Mouse (Mus musculus) thymus, adult 2 months (tissue): ENCODE results near the gene Igsf3. TPM values are rescaled to one million over a fixed set of nuclear protein-coding genes. Genes with fewer than 3 reads are reported as not detected.

Source experiments
- DNase-seq: peaks from one replicate; pipeline ENCODE4 v3.0.0; 2021
- H3K27ac ChIP-seq: fragments of 200-500 bp; 2 replicates; pipeline ENCODE4 v1.5.1; 2012; ENCODE audit warnings: low read length, control low read depth; ENCODE audit not compliant: control insufficient read depth, insufficient read depth
- H3K27me3 ChIP-seq: fragments of 200-500 bp; 2 replicates; pipeline ENCODE4 v1.6.1; 2012; ENCODE audit warnings: mild to moderate bottlenecking, low read length, moderate library complexity, mixed read lengths; ENCODE audit not compliant: control insufficient read depth, insufficient read depth
- H3K36me3 ChIP-seq: fragments of 200-500 bp; 2 replicates; pipeline ENCODE4 v1.6.1; 2012; ENCODE audit warnings: mild to moderate bottlenecking, low read length, moderate library complexity; ENCODE audit not compliant: control insufficient read depth, insufficient read depth
- H3K4me1 ChIP-seq: fragments of 200-500 bp; replicated peaks from 2 replicates; pipeline ENCODE4 v1.6.1; 2012; ENCODE audit warnings: low read length; ENCODE audit not compliant: control insufficient read depth, insufficient read depth
- H3K4me3 ChIP-seq: fragments of 200-500 bp; 2 replicates; pipeline ENCODE4 v1.5.1; 2012; ENCODE audit warnings: mild to moderate bottlenecking, low read length, control low read depth, moderate library complexity; ENCODE audit not compliant: control insufficient read depth, insufficient read depth
- CTCF ChIP-seq: fragments of 200-500 bp; IDR thresholded peaks from 2 replicates; pipeline ENCODE4 v1.5.1; 2012; ENCODE audit warnings: mild to moderate bottlenecking, control low read depth, low read length, moderate library complexity, borderline replicate concordance; ENCODE audit not compliant: control insufficient read depth, poor library complexity, insufficient read depth; ENCODE audit errors: extremely low read depth
- POLR2A ChIP-seq: fragments of 200-500 bp; IDR thresholded peaks from 2 replicates; pipeline ENCODE4 v1.6.1; 2012; ENCODE audit warnings: mild to moderate bottlenecking, low read length, control low read depth, moderate library complexity; ENCODE audit not compliant: control insufficient read depth, poor library complexity, insufficient read depth; ENCODE audit errors: extremely low read depth
- WGBS: fragments of 180-500 bp; shearing (Covaris S2); methylation state at CpG from one replicate; pipeline ENCODE4 v1.1.7; 2018; 5-methylcytosine and 5-hydroxymethylcytosine counted together
- polyA plus RNA-seq: library from polyadenylated mRNA; depleted of rRNA; stranded (reverse); fragments of >200 nt; gene quantifications from 2 replicates; pipeline ENCODE4 v1.2.3, GENCODE M21; 2012

Gene Igsf3
- polyA plus RNA-seq, 1 experiment, result 8.6 TPM

DNA sequence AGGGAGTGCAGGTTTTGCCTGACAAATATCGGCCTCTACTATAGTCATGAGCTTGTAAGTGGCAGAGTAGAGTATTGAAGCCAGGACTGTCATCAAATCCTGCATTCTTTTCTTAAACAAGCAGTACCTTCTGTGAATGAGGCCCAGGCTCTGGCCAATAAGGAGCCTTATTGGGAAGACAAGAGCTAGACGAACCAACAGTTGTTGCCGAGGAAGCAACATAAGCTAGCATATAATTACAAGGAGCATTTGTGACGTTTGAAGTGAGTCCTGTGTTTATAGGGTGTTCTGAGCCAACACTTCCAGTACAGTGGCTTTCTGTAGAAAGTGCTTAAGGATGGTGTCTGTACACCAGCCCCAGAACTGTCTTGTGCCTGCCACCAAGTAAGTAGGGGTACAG lies 5.9 kb downstream of the Igsf3 start:
- no peak overlapping the region for H3K27ac ChIP-seq
- no peak for DNase-seq
- no peaks in the 10 kb centered on the region for H3K27me3 ChIP-seq
- 95% methylated on average over 4 of the region's 4 CpGs for WGBS
- no peak overlapping the region for H3K4me3 ChIP-seq
- TF ChIP-seq POLR2A, result no peak
- peaks cover 11% of the 10 kb centered on the region for H3K4me1 ChIP-seq
- H3K36me3 ChIP-seq, result no peaks in the 10 kb centered on the region

- WGBS, result 87% methylated on average over 8 of the region's 8 CpGs
- H3K4me1 ChIP-seq, result peaks cover 3% of the 10 kb centered on the region
- H3K4me3 ChIP-seq, result no peak overlapping the region
- DNase-seq, result no peak
- H3K27me3 ChIP-seq, result no peaks in the 10 kb centered on the region
- no peak for TF ChIP-seq CTCF
- TF ChIP-seq POLR2A, result no peak
- no peaks in the 10 kb centered on the region for H3K36me3 ChIP-seq
- no peak overlapping the region for H3K27ac ChIP-seq
Measured at GRCm38 (mm10) chr3:101386430-101387016, 9.6 kb downstream of the Igsf3 start.

GRCm38 (mm10) chr3:101387849-101388248 lies 11.0 kb downstream of the Igsf3 start:
- H3K4me3 ChIP-seq, result no peak overlapping the region
- WGBS, result 43% methylated on average over 10 of the region's 10 CpGs
- H3K27ac ChIP-seq, result no peak overlapping the region
- TF ChIP-seq CTCF (no peak), POLR2A (no peak)
- H3K27me3 ChIP-seq, result no peaks in the 10 kb centered on the region
- no peak for DNase-seq
- peaks cover 3% of the 10 kb centered on the region for H3K4me1 ChIP-seq
- H3K36me3 ChIP-seq, result no peaks in the 10 kb centered on the region

GRCm38 (mm10) chr3:101389566-101389965 lies 12.7 kb downstream of the Igsf3 start:
- Histone ChIP-seq H3K27me3 (no peaks in the 10 kb centered on the region), H3K36me3 (no peaks in the 10 kb centered on the region), H3K4me1 (peaks cover 3% of the 10 kb centered on the region), H3K27ac (no peak overlapping the region), H3K4me3 (no peak overlapping the region)
- WGBS, result 97% methylated on average over 3 of the region's 3 CpGs
- DNase-seq, result no peak
- TF ChIP-seq POLR2A (no peak), CTCF (no peak)

DNA sequence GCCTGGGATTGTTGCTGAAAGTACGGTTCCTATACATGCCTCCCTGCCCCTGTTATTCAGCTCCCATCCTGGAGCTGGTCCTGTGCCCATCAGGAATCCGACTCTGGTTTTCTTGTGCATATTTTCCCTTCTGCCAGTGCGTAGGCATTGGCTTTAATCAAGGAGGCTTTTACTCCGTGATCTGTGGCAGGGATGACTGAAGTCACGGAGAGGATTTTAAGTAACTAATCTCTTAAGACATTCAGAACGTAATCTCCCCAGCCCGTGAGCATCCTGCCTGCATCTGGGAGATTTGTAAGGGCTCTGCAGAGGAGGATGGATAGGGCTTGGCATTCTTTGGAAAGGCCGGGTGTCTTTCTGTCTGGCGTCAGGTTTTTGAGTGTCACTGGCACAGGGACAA lies 13.6 kb downstream of the Igsf3 start:
- no peaks in the 10 kb centered on the region for H3K36me3 ChIP-seq
- H3K27ac ChIP-seq, result no peak overlapping the region
- TF ChIP-seq CTCF, result no peak
- TF ChIP-seq POLR2A, result no peak
- peaks cover 3% of the 10 kb centered on the region for H3K4me1 ChIP-seq
- H3K4me3 ChIP-seq, result no peak overlapping the region
- 94% methylated on average over 9 of the region's 9 CpGs for WGBS
- no peak for DNase-seq
- no peaks in the 10 kb centered on the region for H3K27me3 ChIP-seq

GRCm38 (mm10) chr3:101391991-101392390 lies 15.1 kb downstream of the Igsf3 start:
- H3K27me3 ChIP-seq, result no peaks in the 10 kb centered on the region
- TF ChIP-seq CTCF (no peak), POLR2A (no peak)
- no peaks in the 10 kb centered on the region; the same call in 1 of the 2 replicates for H3K4me1 ChIP-seq

DNA sequence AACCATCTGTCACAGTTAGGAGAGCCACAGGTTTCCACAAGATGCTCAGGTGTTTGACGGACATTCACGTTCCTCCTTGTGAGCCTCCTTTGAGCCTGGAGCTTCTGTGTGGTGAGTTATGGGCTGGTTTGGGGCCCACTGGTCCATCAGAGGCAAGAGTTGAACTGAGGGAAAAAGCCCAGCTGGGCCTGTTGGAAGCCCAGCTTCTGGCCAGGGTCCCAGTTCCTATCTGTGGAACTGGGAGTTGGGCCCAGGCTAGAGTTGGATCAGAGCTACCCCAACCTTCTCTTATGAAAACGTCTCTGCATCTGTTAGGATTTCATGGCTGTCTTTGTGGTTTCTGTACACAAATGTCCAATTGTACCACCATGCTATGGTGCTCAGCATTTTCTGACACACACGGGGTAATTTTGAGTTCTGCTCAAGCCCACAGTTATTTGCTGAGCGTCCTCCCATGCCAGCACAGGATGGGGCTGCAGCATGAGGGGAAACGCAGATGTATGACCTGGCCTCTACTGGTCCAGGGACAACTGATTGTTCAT lies 16.3 kb downstream of the Igsf3 start:
- no peaks in the 10 kb centered on the region for H3K27me3 ChIP-seq
- DNase-seq, result no peak
- WGBS, result 91% methylated on average over 6 of the region's 6 CpGs

More at GRCm38 (mm10) chr3:101391991-101392390, 15.1 kb downstream of the Igsf3 start:
- no peak overlapping the region for H3K27ac ChIP-seq
- no peaks in the 10 kb centered on the region for H3K36me3 ChIP-seq
- 95% methylated on average over 6 of the region's 6 CpGs for WGBS
- H3K4me3 ChIP-seq, result no peak overlapping the region
- no peak for DNase-seq

More for the DNA sequence above, 16.3 kb downstream of the Igsf3 start:
- H3K36me3 ChIP-seq, result no peaks in the 10 kb centered on the region
- TF ChIP-seq CTCF, result no peak
- TF ChIP-seq POLR2A, result no peak
- no peaks in the 10 kb centered on the region; the same call in 1 of the 2 replicates for H3K4me1 ChIP-seq
- no peak overlapping the region for H3K4me3 ChIP-seq
- no peak overlapping the region for H3K27ac ChIP-seq
